Mouse (Mus musculus) CH12.LX (cell line): ENCODE results near the gene Col23a1. TPM values are rescaled to one million over a fixed set of nuclear protein-coding genes. Genes with fewer than 3 reads are reported as not detected.

Experiments
- DNase-seq: peaks from one replicate; pipeline ENCODE4 v3.0.0-alpha.2; 2013; ENCODE audit errors: extremely low read depth
- H3K27ac ChIP-seq: 2 replicates; pipeline ENCODE4 v1.5.1; 2012; ENCODE audit warnings: low read depth, mild to moderate bottlenecking, control low read depth, moderate library complexity; ENCODE audit not compliant: insufficient read depth
- H3K27me3 ChIP-seq: replicated peaks from 2 replicates; pipeline ENCODE3; 2012; ENCODE audit warnings: inconsistent platforms
- H3K36me3 ChIP-seq, 2 experiments: replicated peaks in 1 of 2; 2 replicates each; pipeline versions ENCODE3 to v1.6.1; 2012; ENCODE audit warnings: inconsistent platforms in 1 of 2, low read length in 1 of 2, mild to moderate bottlenecking in 1 of 2, mixed read lengths in 1 of 2, moderate library complexity in 1 of 2; ENCODE audit not compliant: control insufficient read depth in 1 of 2, insufficient read depth in 1 of 2
- H3K4me1 ChIP-seq, 2 experiments: 2 replicates each; pipeline ENCODE4 v1.6.1; 2012; ENCODE audit warnings: inconsistent platforms in 1 of 2, moderate library complexity in 1 of 2; ENCODE audit not compliant: insufficient read depth in 2 of 2, control insufficient read depth in 1 of 2
- H3K4me2 ChIP-seq: 2 replicates; pipeline ENCODE4 v1.6.1; 2012; ENCODE audit warnings: low read depth, mild to moderate bottlenecking, control low read depth; ENCODE audit not compliant: poor library complexity, insufficient read depth, severe bottlenecking
- H3K4me3 ChIP-seq, 3 experiments: fragments of 150-350 bp in 1 of 3; sonication (generic) in 1 of 3; replicated peaks in 1 of 3; 2 replicates each; pipeline versions ENCODE3 to v1.5.1; 2011 to 2012; ENCODE audit warnings: low read depth in 2 of 3, low read length in 2 of 3, mild to moderate bottlenecking in 2 of 3, moderate library complexity in 2 of 3, control low read depth in 1 of 3, improper control_type of control experiment in 1 of 3, inconsistent platforms in 1 of 3, mixed read lengths in 1 of 3; ENCODE audit not compliant: poor library complexity in 1 of 3
- H3K79me2 ChIP-seq: replicated peaks from 2 replicates; pipeline ENCODE4 v1.6.1; 2012; ENCODE audit warnings: mild to moderate bottlenecking, moderate library complexity; ENCODE audit not compliant: control insufficient read depth, poor library complexity, insufficient read depth, severe bottlenecking; ENCODE audit errors: extremely low read depth
- H3K9ac ChIP-seq: 2 replicates; pipeline ENCODE4 v1.6.1; 2012; ENCODE audit warnings: low read depth, mild to moderate bottlenecking, control low read depth, moderate library complexity; ENCODE audit not compliant: insufficient read depth
- H3K9me3 ChIP-seq: replicated peaks from 2 replicates; pipeline ENCODE3; 2012; ENCODE audit warnings: low read length, inconsistent platforms, mixed read lengths
- CHD2 ChIP-seq: IDR thresholded peaks from 2 replicates; pipeline ENCODE4 v1.6.1; 2011; ENCODE audit warnings: low read length, improper control_type of control experiment
- CTCF ChIP-seq, 2 experiments: IDR thresholded peaks in 1 of 2; conservative IDR thresholded peaks in 1 of 2; 2 replicates each; pipeline ENCODE4 v1.5.1; 2011 to 2012; ENCODE audit warnings: low read depth in 2 of 2, low read length in 2 of 2, improper control_type of control experiment in 1 of 2, inconsistent platforms in 1 of 2, mild to moderate bottlenecking in 1 of 2, moderate library complexity in 1 of 2
- EP300 ChIP-seq: IDR thresholded peaks from 2 replicates; pipeline ENCODE4 v1.6.1; 2011; ENCODE audit warnings: low read length, improper control_type of control experiment
- ETS1 ChIP-seq: conservative IDR thresholded peaks from 2 replicates; pipeline ENCODE4 v1.6.1; 2012; ENCODE audit warnings: low read depth, mild to moderate bottlenecking, inconsistent platforms, low read length, improper control_type of control experiment, moderate library complexity
- IRF4 ChIP-seq: IDR thresholded peaks from 2 replicates; pipeline ENCODE4 v1.6.1; 2014; ENCODE audit warnings: low read depth, mild to moderate bottlenecking, inconsistent platforms, low read length, improper control_type of control experiment
- MAX ChIP-seq: IDR thresholded peaks from 2 replicates; pipeline ENCODE4 v1.6.1; 2011; ENCODE audit warnings: low read length, improper control_type of control experiment
- NRF1 ChIP-seq: IDR thresholded peaks from 2 replicates; pipeline ENCODE4 v1.6.1; 2014; ENCODE audit warnings: low read depth, mild to moderate bottlenecking, inconsistent platforms, low read length, improper control_type of control experiment, moderate library complexity
- SMC3 ChIP-seq: IDR thresholded peaks from 2 replicates; pipeline ENCODE4 v1.6.1; 2011; ENCODE audit warnings: low read depth, low read length, improper control_type of control experiment
- USF1 ChIP-seq: IDR thresholded peaks from 2 replicates; pipeline ENCODE4 v1.6.1; 2014; ENCODE audit warnings: low read depth, mild to moderate bottlenecking, inconsistent platforms, low read length, improper control_type of control experiment
- USF2 ChIP-seq: conservative IDR thresholded peaks from 2 replicates; pipeline ENCODE4 v1.6.1; 2011; ENCODE audit warnings: low read depth, low read length, improper control_type of control experiment
- ZNF384 ChIP-seq: IDR thresholded peaks from 2 replicates; pipeline ENCODE4 v1.6.1; 2012; ENCODE audit warnings: low read depth, low read length, improper control_type of control experiment, inconsistent platforms
- dilution Hi-C: fragments of 300-500 bp; cut with MboI; formaldehyde crosslinking; loops from 2 replicates; pipeline ENCODE4 v1.14.3; 2020; ENCODE audit warnings: low sequenced_read_pairs; ENCODE audit not compliant: extremely low pct_unique_long_range_greater_than_20kb, extremely low pct_ligation_motif_present
- in situ Hi-C: fragments of 300-500 bp; cut with MboI; formaldehyde crosslinking; loops from 3 replicates; pipeline ENCODE4 v1.14.3; 2019; ENCODE audit warnings: low sequenced_read_pairs, low pct_ligation_motif_present, low pct_unique_long_range_greater_than_20kb, mixed read lengths
- polyA plus RNA-seq: library from polyadenylated mRNA; unstranded; fragments of >175 nt; gene quantifications from 2 replicates; pipeline ENCODE4 v1.2.1, GENCODE M21; 2012; ENCODE audit warnings: low read depth; ENCODE audit not compliant: insufficient read length
- total RNA-seq, 2 experiments: library from RNA; depleted of rRNA; stranded (reverse); fragments of 300-350 nt in 1 of 2; fragments of >200 nt in 1 of 2; gene quantifications; 2 replicates each; pipeline ENCODE4 v1.2.3; 2012 to 2014

The Col23a1 gene
- total and polyA plus RNA-seq, 3 experiments: 0.04 to 0.20 (median 0.08) TPM

GRCm38 (mm10) chr11:51565062-51565461 is 275.3 kb downstream of the Col23a1 start:
- no peak overlapping the region for H3K4me3 ChIP-seq
- no peaks in the 10 kb centered on the region for H3K79me2 ChIP-seq
- no peak overlapping the region for H3K27ac ChIP-seq
- H3K4me1 ChIP-seq: peaks cover 10 to 36% of the 10 kb centered on the region in 2 experiments
- peaks cover 36% of the 10 kb centered on the region for H3K27me3 ChIP-seq
- peak; percentile 66 for DNase-seq
- TF ChIP-seq USF2 (peak; percentile 45; the same call in 1 of the 2 replicates), EP300 (0 out of 2 replicates have a peak, but pooled peaks have one; percentile 19), ZNF384 (peak; percentile 90), NRF1 (no peak), MAX (peak; percentile 40; the same call in 1 of the 2 replicates), ETS1 (no peak), CTCF (conservative IDR thresholded peaks at IDR 0.05 in 1 of 2, IDR thresholded peaks at IDR 0.05 in 1 of 2; ENCODE audit: low read depth in 2 of 2, low read length in 2 of 2) (peak in 1 of 2 experiments; percentile 9; a peak in 1 of 4 replicates), USF1 (peak; percentile 52)
- in situ Hi-C loops: no loop called here
- no peak overlapping the region for H3K4me2 ChIP-seq
- no peak overlapping the region for H3K9ac ChIP-seq
- peaks cover 4% of the 10 kb centered on the region for H3K9me3 ChIP-seq
- no peaks in the 10 kb centered on the region for H3K36me3 ChIP-seq
- dilution Hi-C loops: no loop called here

- Histone ChIP-seq H3K4me3 (no peak overlapping the region), H3K9ac (no peak overlapping the region), H3K4me1 (peaks cover 10 to 36% of the 10 kb centered on the region in 2 experiments), H3K9me3 (peaks cover 4% of the 10 kb centered on the region), H3K27me3 (peaks cover 38% of the 10 kb centered on the region), H3K27ac (no peak overlapping the region), H3K36me3 (no peaks in the 10 kb centered on the region), H3K4me2 (no peak overlapping the region), H3K79me2 (no peaks in the 10 kb centered on the region)
- TF ChIP-seq CTCF (conservative IDR thresholded peaks at IDR 0.05 in 1 of 2, IDR thresholded peaks at IDR 0.05 in 1 of 2; ENCODE audit: low read depth in 2 of 2, low read length in 2 of 2) (peak in 1 of 2 experiments; percentile 47; a peak in 2 of 4 replicates), IRF4 (no peak), SMC3 (peak; percentile 25)
- DNase-seq: no peak
- in situ Hi-C loops: no loop called here
- dilution Hi-C loops: no loop called here
These were observed 276.2 kb downstream of the Col23a1 start for GRCm38 (mm10) chr11:51565951-51566350.

DNA sequence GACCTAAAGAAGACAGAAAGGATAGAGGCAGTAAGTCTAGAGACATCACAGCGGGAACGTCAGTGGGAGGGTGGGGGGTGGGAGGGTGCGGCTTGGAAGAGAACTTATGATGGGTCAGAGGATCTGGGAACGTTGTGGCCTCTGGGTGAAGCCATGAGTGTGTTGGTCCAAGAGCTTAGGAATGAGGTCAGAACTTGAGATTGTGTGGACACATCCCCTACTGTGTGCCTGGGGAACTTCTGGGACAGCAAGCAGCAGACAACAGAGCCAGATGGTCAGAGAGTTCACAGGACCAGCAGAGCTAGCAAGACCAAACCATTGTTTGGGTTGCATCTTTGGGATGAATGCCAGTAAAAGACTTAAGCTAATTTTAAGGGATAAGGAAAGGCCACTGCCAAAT is 279.1 kb downstream of the Col23a1 start:
- Histone ChIP-seq H3K9me3 (peaks cover 4% of the 10 kb centered on the region), H3K4me1 (peaks cover 2 to 22% of the 10 kb centered on the region in 2 experiments), H3K27ac (no peak overlapping the region), H3K36me3 (no peaks in the 10 kb centered on the region), H3K9ac (no peak overlapping the region), H3K79me2 (no peaks in the 10 kb centered on the region), H3K4me3 (no peak overlapping the region), H3K27me3 (peaks cover 25% of the 10 kb centered on the region), H3K4me2 (no peak overlapping the region)
- dilution Hi-C loops: no loop called here
- TF ChIP-seq CHD2: no peak
- in situ Hi-C loops: no loop called here
- DNase-seq: no peak
